Mouse (Mus musculus) embryonic fibroblast, embryonic 13.5 days (primary cell): ENCODE measurements around the gene Gm6993. TPM values are rescaled to one million over a fixed set of nuclear protein-coding genes. Genes with fewer than 3 reads are reported as not detected.

Source experiments
- H3K27ac ChIP-seq: 2 replicates; pipeline ENCODE4 v1.5.1; 2012; ENCODE audit warnings: low read length, control low read depth, inconsistent platforms; ENCODE audit not compliant: insufficient read depth
- H3K4me1 ChIP-seq: 2 replicates; pipeline ENCODE4 v1.6.1; 2011; ENCODE audit warnings: low read length; ENCODE audit not compliant: control insufficient read depth, insufficient read depth
- H3K4me3 ChIP-seq: 2 replicates; pipeline ENCODE4 v1.5.1; 2011; ENCODE audit warnings: mild to moderate bottlenecking, control low read depth, low read length; ENCODE audit not compliant: insufficient read depth
- CTCF ChIP-seq: IDR thresholded peaks from 2 replicates; pipeline ENCODE4 v1.5.1; 2011; ENCODE audit warnings: mild to moderate bottlenecking, control low read depth, low read length, moderate library complexity, borderline replicate concordance; ENCODE audit not compliant: insufficient read depth
- POLR2A ChIP-seq: IDR thresholded peaks from 2 replicates; pipeline ENCODE4 v1.6.1; 2011; ENCODE audit warnings: low read depth, mild to moderate bottlenecking, control low read depth, low read length, moderate library complexity
- polyA plus RNA-seq: library from polyadenylated mRNA; stranded (reverse); fragments of >200 nt; gene quantifications from 2 replicates; pipeline ENCODE4 v1.2.4, GENCODE M21; 2011; ENCODE audit warnings: low read depth; ENCODE audit not compliant: missing spikeins, insufficient read length

Gm6993 gene
- polyA plus RNA-seq, 1 experiment = not detected

- peak overlapping the region; percentile 4; the same call in 1 of the 2 replicates for H3K27ac ChIP-seq
- H3K4me1 ChIP-seq = peaks cover 24% of the 10 kb centered on the region; the same call in 1 of the 2 replicates
Measured at GRCm38 (mm10) chr12:31268315-31268714, 27.7 kb downstream of the Gm6993 start.

GRCm38 (mm10) chr12:31269020-31269597, 28.5 kb downstream of the Gm6993 start:
- H3K4me1 ChIP-seq = peaks cover 24% of the 10 kb centered on the region

More at GRCm38 (mm10) chr12:31268315-31268714, 27.7 kb downstream of the Gm6993 start:
- TF ChIP-seq CTCF (no peak), POLR2A (no peak)
- H3K4me3 ChIP-seq = peak overlapping the region; percentile 16

GRCm38 (mm10) chr12:31270361-31270760, 29.8 kb downstream of the Gm6993 start:
- H3K4me3 ChIP-seq = no peak overlapping the region
- peak overlapping the region; percentile 96 for H3K27ac ChIP-seq
- no peak for TF ChIP-seq POLR2A
- no peak for TF ChIP-seq CTCF
- H3K4me1 ChIP-seq = peaks cover 19% of the 10 kb centered on the region

More at GRCm38 (mm10) chr12:31269020-31269597, 28.5 kb downstream of the Gm6993 start:
- peak overlapping the region; percentile 72 for H3K27ac ChIP-seq
- H3K4me3 ChIP-seq = no peak overlapping the region
- TF ChIP-seq POLR2A (no peak), CTCF (no peak)

- TF ChIP-seq POLR2A (no peak), CTCF (no peak)
- Histone ChIP-seq H3K4me1 (peaks cover 19% of the 10 kb centered on the region), H3K27ac (peak overlapping the region; percentile 96), H3K4me3 (no peak overlapping the region)
Measured at GRCm38 (mm10) chr12:31270776-31271175, 30.2 kb downstream of the Gm6993 start.

- Histone ChIP-seq H3K4me3 (no peak overlapping the region), H3K4me1 (peaks cover 19% of the 10 kb centered on the region), H3K27ac (peak overlapping the region; percentile 96)
- TF ChIP-seq CTCF = no peak
- no peak for TF ChIP-seq POLR2A
Measured at GRCm38 (mm10) chr12:31271361-31272011, 30.9 kb downstream of the Gm6993 start.

GRCm38 (mm10) chr12:31272012-31272735, 31.6 kb downstream of the Gm6993 start:
- Histone ChIP-seq H3K4me1 (peaks cover 19% of the 10 kb centered on the region), H3K4me3 (no peak overlapping the region), H3K27ac (peak overlapping the region; percentile 69)
- TF ChIP-seq CTCF (no peak), POLR2A (no peak)

- no peak for TF ChIP-seq CTCF
- no peak for TF ChIP-seq POLR2A
- Histone ChIP-seq H3K4me3 (no peak overlapping the region), H3K4me1 (peaks cover 19% of the 10 kb centered on the region), H3K27ac (peak overlapping the region; percentile 69)
Measured at GRCm38 (mm10) chr12:31272846-31273245, 32.3 kb downstream of the Gm6993 start.

- peaks cover 17% of the 10 kb centered on the region for H3K4me1 ChIP-seq
- TF ChIP-seq POLR2A = no peak
- TF ChIP-seq CTCF = no peak
- peak overlapping the region; percentile 39; the same call in 1 of the 2 replicates for H3K27ac ChIP-seq
- H3K4me3 ChIP-seq = no peak overlapping the region
Measured at GRCm38 (mm10) chr12:31273646-31274045, 33.1 kb downstream of the Gm6993 start.

GRCm38 (mm10) chr12:31275411-31275810, 34.8 kb downstream of the Gm6993 start:
- H3K4me3 ChIP-seq = no peak overlapping the region
- TF ChIP-seq CTCF (no peak), POLR2A (no peak)
- no peak overlapping the region for H3K27ac ChIP-seq
- H3K4me1 ChIP-seq = peaks cover 9% of the 10 kb centered on the region
